Mouse (Mus musculus): ENCODE measurements at regions not wholly inside any gene's neighbourhood (a gene's known extent, or its start where the extent isn't known, plus 50 kb on each side); places are given as distances from the start of the nearest gene placed in this dataset.

DNA sequence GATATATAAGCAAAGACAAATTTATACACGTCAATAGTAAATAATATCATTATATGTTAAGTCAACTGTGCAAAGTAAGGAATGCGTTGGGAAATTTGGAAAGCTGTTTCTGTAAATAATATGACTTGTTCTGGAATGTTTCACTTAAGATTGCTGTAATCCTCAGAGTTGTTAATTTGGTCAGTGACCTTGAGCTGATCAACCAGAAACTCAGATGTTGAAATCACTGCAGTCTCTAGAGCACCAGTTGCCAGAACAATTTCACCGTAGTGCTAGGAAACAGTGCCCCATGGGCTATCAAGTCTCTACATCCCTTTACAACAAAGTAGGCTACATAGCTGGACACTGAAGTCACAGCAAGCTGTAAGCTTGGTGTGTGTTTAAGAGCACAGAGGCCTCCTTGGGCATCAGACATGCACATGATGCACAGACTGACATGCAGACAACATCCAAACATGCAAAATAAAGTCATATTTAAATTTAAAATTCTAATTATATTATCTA, 212.6 kb downstream of the Pik3r1 start:
- no peak for DNase-seq (ENCODE audit: low spot score)

DNA sequence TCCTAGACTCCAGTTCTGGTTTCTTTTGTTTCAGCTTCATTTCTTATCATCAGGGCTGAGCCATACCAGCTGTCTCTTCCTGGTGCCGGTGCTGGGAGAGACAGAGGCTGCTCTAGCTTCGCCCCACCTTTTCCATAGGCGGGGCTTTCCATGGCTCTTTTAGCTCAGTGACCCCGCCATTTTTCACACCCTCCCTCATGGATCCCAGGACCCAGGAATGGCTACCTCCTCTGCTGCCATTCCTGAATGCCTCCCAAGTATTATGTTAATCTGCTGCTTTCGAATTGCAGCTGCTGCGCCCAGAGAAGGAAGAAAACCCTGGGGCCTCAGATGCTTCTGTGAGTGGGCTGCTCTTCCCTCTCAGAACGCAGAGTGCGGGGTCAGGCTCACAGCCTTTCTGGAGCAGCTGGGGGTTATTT, 214.9 kb downstream of the Pik3r1 start:
- no peak for DNase-seq (ENCODE audit: low spot score)

DNA sequence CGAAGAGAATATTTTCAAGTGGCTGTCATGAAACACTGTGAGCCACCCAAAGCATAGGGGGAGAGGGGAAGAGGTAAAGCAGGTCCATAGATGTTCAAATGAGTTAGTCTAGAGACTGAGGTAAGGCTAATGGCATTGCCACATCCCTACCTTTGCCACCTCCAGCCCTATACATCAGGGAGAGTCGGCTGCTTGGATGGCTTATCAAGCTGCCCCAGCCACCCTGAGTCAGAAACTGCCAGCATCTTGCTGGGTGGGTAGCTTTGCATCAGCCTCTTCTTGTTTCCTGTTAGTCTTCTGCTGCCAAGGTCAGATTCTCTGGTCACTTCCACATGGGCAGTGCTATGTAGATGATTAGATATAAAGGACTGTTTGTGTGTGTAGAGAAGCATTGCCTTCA, 215.6 kb downstream of the Pik3r1 start:
- peak; percentile 56 for DNase-seq (ENCODE audit: low spot score)

DNA sequence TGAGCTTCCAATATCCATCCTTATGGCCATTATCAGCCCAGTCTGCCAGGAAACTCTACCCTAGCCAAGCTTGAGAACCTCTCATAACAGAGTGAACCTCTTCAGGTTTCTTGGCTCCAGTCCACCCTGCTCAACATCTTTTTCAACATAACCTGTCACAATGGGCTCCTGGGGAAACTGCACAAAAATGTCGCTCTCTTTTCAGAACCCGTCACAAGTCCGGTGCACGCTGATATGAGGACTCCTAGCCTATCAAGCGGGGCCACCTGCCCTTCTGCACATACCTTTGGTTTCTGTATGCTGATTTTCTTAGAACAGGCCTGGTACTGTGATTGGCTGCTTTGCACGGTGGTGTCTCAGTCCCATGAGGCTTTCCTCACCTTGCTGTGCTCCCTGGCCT, 216.9 kb downstream of the Pik3r1 start:
- peak; percentile 68 for DNase-seq (ENCODE audit: low spot score)

DNA sequence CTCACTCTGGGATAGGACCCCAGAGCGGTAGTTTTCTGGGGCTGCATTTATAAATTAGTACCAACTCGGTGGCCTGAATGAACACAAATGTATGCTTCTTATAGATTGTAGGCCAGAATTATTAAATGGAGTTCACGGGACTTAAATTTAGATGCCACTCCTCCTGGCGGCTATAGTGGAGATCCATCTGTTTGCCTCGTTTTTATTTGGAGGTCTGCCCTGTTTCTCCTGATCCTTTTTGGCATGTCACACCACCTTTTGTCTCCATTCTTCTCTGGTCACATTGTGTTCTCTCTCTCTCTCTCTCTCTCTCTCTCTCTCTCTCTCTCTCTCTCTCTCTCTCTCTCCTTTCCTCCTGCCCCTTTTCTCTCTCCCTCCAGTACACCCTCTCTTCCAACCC, 217.5 kb downstream of the Pik3r1 start:
- no peak for DNase-seq (ENCODE audit: low spot score)

DNA sequence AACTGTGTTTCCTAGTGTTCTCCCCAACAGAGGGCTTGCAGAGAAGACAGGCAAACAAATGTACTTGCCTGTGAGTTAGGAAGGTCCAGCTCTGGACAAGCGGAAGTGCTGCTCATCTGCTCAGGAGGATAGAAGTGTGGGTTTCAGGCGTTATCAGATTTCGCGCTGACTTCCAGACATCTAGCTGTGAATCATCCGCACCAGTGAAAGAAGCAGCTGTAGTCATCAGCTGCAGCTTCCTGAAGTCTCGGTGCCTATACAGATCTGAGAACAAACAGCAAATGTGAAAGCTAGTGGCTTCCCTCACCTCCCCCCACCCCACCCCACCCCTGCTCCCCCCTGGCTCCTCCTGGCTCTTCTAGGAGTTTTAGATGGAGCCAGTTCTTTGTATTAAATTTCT, 220.1 kb downstream of the Pik3r1 start:
- no peak for DNase-seq (ENCODE audit: low spot score)

DNA sequence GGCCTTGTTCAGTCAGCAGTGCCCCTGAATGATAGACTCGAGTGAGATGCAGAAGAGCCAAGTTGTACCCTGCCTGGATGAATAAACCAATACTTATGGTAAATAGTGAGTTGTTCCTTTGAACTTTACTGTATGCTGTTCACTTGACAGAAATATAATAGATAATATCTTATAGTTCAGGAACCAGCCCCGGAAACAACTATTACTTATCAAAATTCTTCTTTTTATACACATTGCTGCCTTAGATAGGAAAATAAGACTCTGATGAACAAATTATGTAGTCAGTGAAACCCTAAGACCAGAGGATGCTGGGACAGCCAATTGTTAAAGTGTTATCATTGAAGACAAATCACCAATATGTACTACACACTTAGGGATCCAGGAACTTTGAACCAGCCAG, 220.7 kb downstream of the Pik3r1 start:
- DNase-seq (ENCODE audit: low spot score) = no peak

DNA sequence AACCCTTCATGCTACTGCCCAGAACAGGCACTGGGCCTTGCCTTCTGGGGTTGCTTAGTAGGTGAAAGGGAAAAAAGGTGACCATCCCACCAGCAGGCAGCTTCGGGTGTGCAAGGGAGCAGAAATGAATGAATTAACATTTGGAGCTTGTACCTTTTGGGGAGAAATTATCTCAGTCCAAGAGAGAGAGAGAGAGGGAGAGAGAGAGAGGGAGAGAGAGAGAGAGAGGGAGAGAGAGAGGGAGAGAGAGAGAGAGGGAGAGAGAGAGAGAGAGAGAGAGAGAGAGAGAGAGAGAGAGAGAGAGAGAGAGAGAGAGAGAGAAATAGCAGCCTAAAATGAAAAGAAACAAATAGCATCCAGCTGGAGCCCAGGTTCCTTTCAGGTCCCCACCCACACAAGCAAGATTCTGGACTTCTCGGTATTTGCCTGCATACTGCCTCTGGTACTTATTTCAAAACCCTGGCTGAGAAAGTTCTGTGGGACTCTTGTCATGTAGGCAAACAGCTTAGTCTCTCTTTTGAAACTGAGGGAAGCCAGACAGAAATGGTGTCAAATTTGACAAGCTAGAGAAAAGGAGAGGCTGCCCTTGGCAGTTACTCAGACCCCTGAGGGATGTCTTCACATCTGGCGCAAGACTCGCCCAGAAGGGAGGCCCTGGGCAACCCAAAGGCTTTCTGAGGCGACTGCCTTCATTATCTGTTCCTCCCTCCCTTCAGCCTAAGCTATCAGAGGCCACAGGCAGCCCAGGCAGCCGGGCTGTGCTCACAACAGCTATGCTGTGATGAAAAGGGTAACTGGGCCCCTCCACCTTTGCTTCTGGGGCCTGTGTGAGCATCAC, 222.5 kb downstream of the Pik3r1 start:
- DNase-seq (ENCODE audit: low spot score) = peak; percentile 72

DNA sequence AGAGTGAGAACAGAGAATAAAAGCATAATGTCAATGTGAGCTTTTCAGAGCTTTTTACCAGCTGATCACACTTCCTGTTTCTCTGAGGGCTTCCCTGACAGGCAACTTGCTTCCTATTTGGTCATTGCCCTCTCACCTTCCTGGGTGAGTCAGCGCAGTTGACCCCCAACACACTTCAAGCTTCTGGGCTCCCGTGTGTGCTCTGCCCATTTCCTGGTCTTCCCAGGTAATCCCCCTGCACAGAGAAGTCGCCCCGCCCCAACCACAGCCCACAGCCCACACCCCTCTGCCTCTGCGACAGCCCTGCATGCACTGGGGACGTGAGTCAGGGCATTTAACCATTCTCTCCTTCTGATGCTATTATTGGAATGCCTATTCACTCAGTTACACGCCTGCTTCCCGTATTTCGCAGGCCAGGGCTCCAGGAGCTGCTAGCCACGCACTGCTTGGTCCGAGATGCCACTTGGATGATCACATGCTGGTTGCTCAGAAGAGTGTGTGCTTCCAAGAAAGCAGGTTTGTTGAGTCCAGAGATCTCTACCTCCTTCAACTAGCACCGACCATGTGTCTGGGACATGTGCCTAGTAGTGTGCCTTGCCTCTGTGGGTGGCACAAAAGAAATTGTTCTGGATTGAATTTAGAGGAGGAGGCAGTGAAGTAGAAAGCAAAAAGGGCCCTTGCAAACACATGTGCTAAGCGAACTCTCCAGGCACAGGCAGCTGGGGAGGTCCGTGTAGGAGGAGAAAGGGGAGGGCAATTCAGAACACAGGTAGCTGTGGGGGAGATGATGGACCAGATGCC, 227.4 kb downstream of the Pik3r1 start:
- peak; percentile 28 for DNase-seq (ENCODE audit: low spot score)

DNA sequence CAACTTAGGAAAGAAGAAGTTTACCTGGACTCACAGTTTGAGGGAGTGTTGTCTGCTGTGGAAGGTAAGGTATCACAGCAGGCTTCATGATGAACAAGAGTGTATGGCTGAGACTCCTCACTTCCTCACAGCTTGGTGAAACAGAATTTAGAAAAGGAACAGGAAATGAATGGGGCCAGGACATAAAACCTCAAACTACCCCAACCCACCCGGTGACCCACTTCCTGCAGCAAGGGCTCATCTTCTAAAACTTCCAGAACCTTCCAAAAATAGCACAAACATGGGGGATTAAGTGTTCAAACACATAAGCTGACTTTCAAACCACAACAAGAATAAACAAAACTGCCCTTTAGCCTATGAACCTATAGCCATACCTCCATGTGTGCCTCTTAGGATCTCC, 229.9 kb downstream of the Pik3r1 start:
- no peak for DNase-seq (ENCODE audit: low spot score)

DNA sequence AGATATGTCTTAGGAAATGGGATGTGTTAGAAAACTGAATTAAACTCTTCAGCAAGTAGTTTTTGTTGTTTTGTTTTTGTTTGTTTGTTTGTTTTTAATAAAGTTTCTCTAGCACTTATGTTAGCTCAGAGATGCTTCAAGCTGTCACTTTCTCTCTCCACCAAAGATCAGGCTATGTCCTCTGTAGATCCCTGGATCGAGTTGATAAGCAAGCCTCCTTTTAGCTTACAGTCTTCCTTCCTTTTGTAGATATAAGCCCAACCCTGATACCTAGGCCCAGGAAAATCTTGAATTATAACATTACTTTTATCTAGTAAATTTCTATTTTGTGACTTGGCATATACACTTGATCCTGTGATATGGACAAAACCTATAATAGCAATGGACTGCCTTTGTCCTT, 232.0 kb downstream of the Pik3r1 start:
- no peak for DNase-seq (ENCODE audit: low spot score)

DNA sequence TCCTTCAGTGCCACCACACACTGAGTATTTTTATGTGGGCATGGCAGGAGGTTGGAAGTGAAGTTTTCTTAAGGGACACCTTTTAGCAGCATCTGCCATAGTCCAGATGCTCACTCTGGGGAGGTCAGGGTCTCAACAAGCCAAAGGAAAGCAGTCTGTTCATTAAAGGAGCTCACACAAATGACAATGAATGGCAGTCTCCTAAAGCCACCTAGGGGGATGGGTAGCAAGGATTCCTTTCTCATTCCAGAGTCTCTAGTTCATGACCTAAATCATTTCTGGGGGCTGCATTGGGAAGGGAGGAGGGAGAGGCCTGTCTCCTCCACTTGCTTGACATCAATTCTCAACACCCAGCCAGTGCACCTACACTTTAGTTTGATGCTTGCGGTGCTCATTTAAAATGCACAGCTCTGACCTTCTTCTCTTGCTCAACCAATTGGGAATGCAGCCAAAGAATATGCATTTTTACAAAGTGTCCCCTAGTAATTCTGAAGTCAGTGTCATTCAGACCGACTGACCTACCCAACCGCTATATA, 232.6 kb downstream of the Pik3r1 start:
- DNase-seq (ENCODE audit: low spot score) = no peak

DNA sequence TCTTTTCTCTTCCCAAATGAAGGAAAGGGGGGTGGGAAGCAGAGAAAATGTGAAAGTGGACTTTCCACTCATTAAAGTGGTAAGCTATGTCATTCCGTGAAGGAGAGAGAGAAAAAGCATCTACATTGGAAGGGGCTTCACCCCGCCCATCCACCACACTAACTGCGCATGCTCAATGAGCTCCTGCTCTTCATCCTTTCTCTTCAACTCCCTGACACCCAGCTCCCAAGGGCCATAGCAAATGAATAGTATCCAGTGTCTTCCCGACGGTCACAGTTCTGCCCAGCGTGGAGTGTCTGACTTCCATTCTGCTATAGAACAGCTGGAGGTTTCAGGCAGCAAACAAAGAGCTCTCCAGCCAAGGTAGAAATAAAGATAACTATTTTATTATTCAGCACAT, 233.5 kb downstream of the Pik3r1 start:
- DNase-seq (ENCODE audit: low spot score) = no peak

DNA sequence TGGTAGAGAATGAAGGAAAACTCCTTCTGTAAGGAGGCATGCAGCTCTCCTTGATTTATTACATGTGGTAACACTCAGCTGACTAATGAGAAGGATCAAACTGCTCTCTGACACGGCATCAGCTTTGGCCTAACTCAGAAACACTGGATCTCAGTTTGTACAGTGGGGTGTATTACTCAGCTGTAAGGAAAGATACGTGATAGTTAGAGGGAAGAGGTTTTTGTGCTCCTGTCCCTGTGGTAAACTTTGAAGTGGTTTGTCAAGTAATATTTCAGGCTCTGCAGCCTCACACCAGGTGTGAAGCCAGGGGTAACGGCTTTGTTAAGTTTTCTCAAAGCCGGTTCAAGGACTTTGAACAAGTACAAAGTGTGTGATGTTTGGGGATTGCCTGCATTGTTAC, 235.1 kb downstream of the Pik3r1 start:
- no peak for DNase-seq (ENCODE audit: low spot score)

DNA sequence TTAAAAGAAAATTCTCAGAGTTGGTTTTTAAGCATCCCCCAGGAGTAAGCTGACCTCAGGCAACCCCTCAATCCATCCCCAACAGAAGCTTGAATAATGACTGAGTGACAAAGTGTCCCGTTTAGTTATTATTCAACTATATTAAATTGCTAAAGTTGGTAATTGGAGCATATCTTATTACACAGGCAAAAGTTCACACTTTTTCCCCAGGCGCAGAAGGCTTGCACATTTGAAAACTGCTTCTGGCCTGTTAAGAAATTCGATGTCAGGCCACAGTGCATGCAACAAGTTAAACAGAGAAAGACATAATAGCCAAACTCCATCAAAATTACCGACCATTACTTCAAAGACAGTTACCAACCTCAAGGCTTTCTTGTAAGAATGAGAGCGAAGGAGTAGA, 240.3 kb downstream of the Pik3r1 start:
- no peak for DNase-seq (ENCODE audit: low spot score)

DNA sequence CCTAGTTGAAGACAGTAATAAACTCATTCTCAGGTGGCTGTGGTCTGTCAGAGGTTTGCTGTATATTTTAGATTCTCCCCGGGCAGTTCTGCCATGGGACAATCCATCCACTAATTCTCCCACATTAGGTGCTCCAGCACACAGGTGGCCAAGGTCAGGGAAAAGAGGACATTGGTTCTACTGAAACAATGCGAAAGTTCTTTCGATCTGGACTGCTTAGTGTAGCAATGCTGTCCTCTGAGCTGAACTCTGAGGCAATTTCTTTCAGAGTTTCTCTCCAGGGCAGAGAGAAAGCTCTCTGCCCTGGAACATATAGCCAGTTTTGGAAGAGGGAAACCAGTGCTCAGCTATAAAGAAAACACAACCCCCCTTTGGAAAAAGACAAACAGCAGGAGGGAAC, 243.2 kb downstream of the Pik3r1 start:
- DNase-seq (ENCODE audit: low spot score) = no peak

DNA sequence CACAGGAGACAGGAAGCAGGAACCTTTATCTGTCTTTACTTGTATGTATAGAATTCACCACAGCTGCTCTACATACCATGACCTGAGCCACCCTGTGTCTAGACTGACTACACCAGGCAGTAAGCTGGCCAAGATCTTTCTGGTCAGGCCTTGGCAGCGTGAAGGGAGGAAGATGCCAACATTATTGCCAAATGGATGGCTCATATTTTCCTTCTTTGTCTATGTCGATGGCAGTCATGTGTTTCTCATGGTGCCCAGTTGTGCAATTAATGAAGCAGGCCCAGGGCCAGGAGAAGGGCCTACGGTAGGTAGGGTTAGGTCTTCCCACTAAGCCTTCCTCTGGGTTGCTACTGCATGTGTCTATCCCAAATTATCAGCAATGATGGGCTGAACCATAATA, 243.8 kb downstream of the Pik3r1 start:
- no peak for DNase-seq (ENCODE audit: low spot score)

DNA sequence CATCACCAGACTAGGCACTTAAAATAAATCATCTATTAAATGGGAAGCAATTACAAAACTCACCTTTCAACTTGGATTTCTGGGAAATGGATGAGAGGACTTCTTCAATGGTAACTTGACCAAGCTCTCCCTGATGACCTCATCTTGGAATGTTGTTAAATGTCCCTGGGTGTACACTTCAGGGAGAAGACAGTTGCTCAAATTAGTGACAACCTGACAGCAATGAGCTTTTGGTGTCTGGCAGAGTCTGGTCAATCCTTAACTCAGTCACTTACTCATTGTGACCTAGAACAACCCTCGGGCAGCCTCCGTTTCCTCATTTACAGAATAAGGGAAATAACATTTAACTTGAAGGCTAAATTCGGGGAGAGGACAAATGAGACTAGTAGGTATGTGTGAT, 244.5 kb downstream of the Pik3r1 start:
- no peak for DNase-seq (ENCODE audit: low spot score)

DNA sequence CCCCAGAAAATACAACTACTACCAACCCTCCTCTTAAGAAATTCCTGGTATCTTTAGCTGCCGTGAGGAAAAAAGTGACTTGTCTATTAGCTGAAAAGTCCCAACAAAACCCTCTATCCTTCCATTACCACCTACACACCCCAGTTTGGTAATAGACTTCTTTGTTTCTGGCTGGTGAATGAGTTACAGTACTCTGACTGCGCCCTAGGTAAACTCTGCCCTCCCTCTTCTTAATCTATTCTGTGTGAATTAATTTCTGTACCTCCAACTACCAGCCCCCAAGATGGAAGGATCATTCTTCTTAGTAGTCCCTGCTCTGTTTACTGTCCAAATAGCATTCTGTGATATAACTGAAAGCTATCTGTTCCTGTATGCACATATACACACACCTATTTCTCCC, 245.4 kb downstream of the Pik3r1 start:
- DNase-seq (ENCODE audit: low spot score) = no peak

DNA sequence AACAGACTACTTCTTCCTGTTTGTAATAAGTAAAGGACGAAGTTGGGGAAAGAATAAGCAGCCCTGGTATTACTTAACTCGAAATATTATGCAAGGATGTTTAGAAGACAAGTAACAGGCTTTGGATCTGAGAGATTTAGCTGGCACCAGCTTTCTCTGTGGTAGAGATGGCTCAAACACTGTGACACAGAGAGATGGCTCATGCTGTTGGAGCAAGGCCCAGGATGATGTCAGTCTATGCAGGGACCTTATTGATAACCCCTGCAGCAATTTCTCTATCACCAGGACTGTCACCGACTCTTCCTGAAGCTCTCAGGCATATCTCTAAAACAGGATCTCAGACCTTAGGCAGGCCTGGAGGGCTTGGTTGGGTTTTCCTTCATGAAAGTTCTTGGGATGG, 254.7 kb downstream of the Pik3r1 start:
- DNase-seq (ENCODE audit: low spot score) = no peak

DNA sequence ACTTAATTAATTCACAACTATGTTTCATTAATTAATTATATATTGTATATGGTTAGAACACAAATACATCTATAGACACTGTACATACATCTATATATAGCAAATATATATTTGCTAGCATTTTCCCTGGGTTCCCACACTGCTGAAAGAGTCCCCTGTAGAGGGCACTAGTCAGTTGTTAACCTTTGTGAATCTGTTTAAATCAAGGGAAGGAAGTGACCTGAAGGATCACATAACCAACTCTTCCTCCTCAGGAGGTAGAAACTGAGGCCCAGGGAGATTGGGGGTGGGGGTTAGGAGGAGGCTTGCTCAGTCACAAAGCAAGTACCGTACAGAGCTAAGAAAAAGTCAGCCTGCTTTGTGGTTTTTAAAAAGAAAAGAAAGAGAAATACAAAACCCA, 258.1 kb downstream of the Pik3r1 start:
- DNase-seq (ENCODE audit: low spot score) = peak; percentile 14

DNA sequence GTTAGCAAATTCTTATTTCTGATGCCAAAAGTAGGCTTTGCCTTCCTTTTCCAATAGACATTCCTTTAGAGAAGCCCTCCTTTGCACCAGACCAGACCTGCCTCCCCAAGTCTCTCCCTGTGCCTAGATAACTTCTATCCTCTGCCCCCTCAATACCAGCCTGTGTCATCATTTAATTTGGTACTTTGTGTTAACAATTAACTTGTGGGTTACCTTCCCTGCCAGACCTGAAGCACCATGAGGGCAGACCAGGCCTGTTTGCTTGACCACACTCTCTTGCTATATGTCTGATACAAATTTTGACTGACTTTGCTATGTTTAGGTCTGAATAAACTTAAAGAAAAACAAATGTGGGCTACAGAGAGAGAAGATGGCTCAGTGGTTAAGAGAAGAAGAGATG, 259.7 kb downstream of the Pik3r1 start:
- no peak for DNase-seq (ENCODE audit: low spot score)

DNA sequence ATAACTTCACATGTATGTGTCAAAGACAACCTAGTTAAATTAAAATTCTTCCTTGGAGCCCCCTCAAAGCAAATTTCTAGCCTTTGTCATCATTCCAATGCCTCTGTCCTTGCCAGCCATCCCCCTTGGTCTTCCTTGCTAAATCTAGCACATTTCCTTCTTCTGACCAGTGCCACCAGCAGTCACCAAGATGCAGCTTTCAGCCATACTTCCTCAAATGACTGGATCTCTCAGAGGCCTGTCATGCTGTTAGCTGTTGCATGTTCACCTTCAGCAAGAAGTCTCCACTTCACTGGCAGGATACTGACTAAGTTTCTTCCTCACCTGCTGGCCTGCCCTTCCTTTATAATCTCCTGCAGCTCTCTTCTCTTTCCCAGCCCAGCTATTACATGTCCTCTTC, 261.3 kb downstream of the Pik3r1 start:
- no peak for DNase-seq (ENCODE audit: low spot score)
